Mouse (Mus musculus): ENCODE results near the gene Phactr2. TPM values are rescaled to one million over a fixed set of nuclear protein-coding genes. Genes with fewer than 3 reads are reported as not detected.
"Not testable (repeated sequence)": the region's sequence is repeated elsewhere in the genome, so short reads cannot be mapped to it uniquely, and the experiment has no call there.

The Phactr2 gene
- total and polyA plus RNA-seq, 3 experiments, result 0.08 to 0.49 (median 0.31) TPM

- H3K9ac ChIP-seq (ENCODE audit: insufficient read depth, low read depth), result no peak overlapping the region
- no peaks in the 10 kb centered on the region for H3K79me2 ChIP-seq (replicated peaks; ENCODE audit: control insufficient read depth, extremely low read depth, insufficient read depth, poor library complexity, severe bottlenecking)
- H3K9me3 ChIP-seq (replicated peaks; ENCODE audit: low read length), result peaks cover 4% of the 10 kb centered on the region
- dilution Hi-C loops (cut with MboI; ENCODE audit: extremely low pct_ligation_motif_present, extremely low pct_unique_long_range_greater_than_20kb, low sequenced_read_pairs) (no loop called here), in situ Hi-C loops (cut with MboI; ENCODE audit: low pct_ligation_motif_present, low pct_unique_long_range_greater_than_20kb, low sequenced_read_pairs) (no loop called here)
- H3K27me3 ChIP-seq (replicated peaks), result no peaks in the 10 kb centered on the region
- DNase-seq (ENCODE audit: extremely low read depth), result no peak
- H3K36me3 ChIP-seq (replicated peaks in 1 of 2; ENCODE audit: control insufficient read depth in 1 of 2, insufficient read depth in 1 of 2, low read length in 1 of 2), result no peaks in the 10 kb centered on the region
- H3K4me3 ChIP-seq (replicated peaks in 1 of 3; ENCODE audit: low read depth in 2 of 3, low read length in 2 of 3, poor library complexity in 1 of 3), result no peak overlapping the region
- no peaks in the 10 kb centered on the region for H3K4me1 ChIP-seq (ENCODE audit: control insufficient read depth in 1 of 2, insufficient read depth in 2 of 2)
- H3K4me2 ChIP-seq (ENCODE audit: insufficient read depth, low read depth, poor library complexity, severe bottlenecking), result no peak overlapping the region
- no peak overlapping the region for H3K27ac ChIP-seq (ENCODE audit: insufficient read depth, low read depth)
- no peak for TF ChIP-seq PAX5 (IDR thresholded peaks at IDR 0.05; ENCODE audit: low read length)
- TF ChIP-seq MYC (IDR thresholded peaks at IDR 0.05; ENCODE audit: low read depth, low read length), result no peak
- no peak for TF ChIP-seq MAFK (IDR thresholded peaks at IDR 0.05; ENCODE audit: insufficient replicate concordance, low read length)
- no peak for TF ChIP-seq BHLHE40 (IDR thresholded peaks at IDR 0.05; ENCODE audit: low read depth, low read length)
- no peak for TF ChIP-seq USF1 (IDR thresholded peaks at IDR 0.05; ENCODE audit: low read depth, low read length)
- no peak for TF ChIP-seq ELF1 (IDR thresholded peaks at IDR 0.05; ENCODE audit: low read depth, low read length)
- no peak for TF ChIP-seq ETS1 (conservative IDR thresholded peaks at IDR 0.05; ENCODE audit: low read depth, low read length)
- no peak for TF ChIP-seq NRF1 (IDR thresholded peaks at IDR 0.05; ENCODE audit: low read depth, low read length)
- no peak for TF ChIP-seq GABPA (IDR thresholded peaks at IDR 0.05; ENCODE audit: insufficient replicate concordance, low read depth, low read length)
Measured at GRCm38 (mm10) chr10:13199234-13199633, 275.0 kb downstream of the Phactr2 start.

GRCm38 (mm10) chr10:13196872-13197507, 277.2 kb downstream of the Phactr2 start:
- peaks cover 4% of the 10 kb centered on the region for H3K9me3 ChIP-seq (replicated peaks; ENCODE audit: low read length)
- H3K79me2 ChIP-seq (replicated peaks; ENCODE audit: control insufficient read depth, extremely low read depth, insufficient read depth, poor library complexity, severe bottlenecking), result peaks cover 5% of the 10 kb centered on the region
- dilution Hi-C loops (cut with MboI; ENCODE audit: extremely low pct_ligation_motif_present, extremely low pct_unique_long_range_greater_than_20kb, low sequenced_read_pairs), result no loop called here
- no peak for DNase-seq (ENCODE audit: extremely low read depth)
- H3K27me3 ChIP-seq (replicated peaks), result no peaks in the 10 kb centered on the region
- no peaks in the 10 kb centered on the region for H3K36me3 ChIP-seq (replicated peaks in 1 of 2; ENCODE audit: control insufficient read depth in 1 of 2, insufficient read depth in 1 of 2, low read length in 1 of 2)
- TF ChIP-seq JUN (IDR thresholded peaks at IDR 0.05; ENCODE audit: insufficient read depth, low read depth, low read length), result no peak
- TF ChIP-seq MAFK (IDR thresholded peaks at IDR 0.05; ENCODE audit: insufficient replicate concordance, low read length), result no peak
- TF ChIP-seq TCF12 (IDR thresholded peaks at IDR 0.05; ENCODE audit: low read depth, low read length), result no peak
- no peak for TF ChIP-seq HCFC1 (IDR thresholded peaks at IDR 0.05; ENCODE audit: low read depth, low read length)
- no peak for TF ChIP-seq USF2 (conservative IDR thresholded peaks at IDR 0.05; ENCODE audit: low read depth, low read length)
- no peak for TF ChIP-seq E2F4 (IDR thresholded peaks at IDR 0.05; ENCODE audit: insufficient replicate concordance, low read depth, low read length)
- no peak for TF ChIP-seq MAZ (IDR thresholded peaks at IDR 0.05; ENCODE audit: low read depth, low read length)
- TF ChIP-seq USF1 (IDR thresholded peaks at IDR 0.05; ENCODE audit: low read depth, low read length), result no peak
- no peak for TF ChIP-seq ETS1 (conservative IDR thresholded peaks at IDR 0.05; ENCODE audit: low read depth, low read length)
- no peak for TF ChIP-seq ELF1 (IDR thresholded peaks at IDR 0.05; ENCODE audit: low read depth, low read length)
- TF ChIP-seq PAX5 (IDR thresholded peaks at IDR 0.05; ENCODE audit: low read length), result no peak
- TF ChIP-seq POLR2AphosphoS2 (IDR thresholded peaks at IDR 0.05; ENCODE audit: low read depth, low read length), result no peak
- no peak for TF ChIP-seq POLR2A (IDR thresholded peaks at IDR 0.05; ENCODE audit: low read depth, low read length)
- TF ChIP-seq CHD1 (IDR thresholded peaks at IDR 0.05; ENCODE audit: low read depth, low read length), result no peak
- no peak for TF ChIP-seq TBP (conservative IDR thresholded peaks at IDR 0.05; ENCODE audit: low read depth, low read length)
- TF ChIP-seq NRF1 (IDR thresholded peaks at IDR 0.05; ENCODE audit: low read depth, low read length), result no peak
- no peak for TF ChIP-seq ZC3H11A (IDR thresholded peaks at IDR 0.05; ENCODE audit: low read depth, low read length)
- no peak overlapping the region for H3K9ac ChIP-seq (ENCODE audit: insufficient read depth, low read depth)
- in situ Hi-C loops (cut with MboI; ENCODE audit: low pct_ligation_motif_present, low pct_unique_long_range_greater_than_20kb, low sequenced_read_pairs), result no loop called here
- no peak overlapping the region for H3K4me3 ChIP-seq (replicated peaks in 1 of 3; ENCODE audit: low read depth in 2 of 3, low read length in 2 of 3, poor library complexity in 1 of 3)
- no peak overlapping the region for H3K4me2 ChIP-seq (ENCODE audit: insufficient read depth, low read depth, poor library complexity, severe bottlenecking)
- H3K4me1 ChIP-seq (ENCODE audit: control insufficient read depth in 1 of 2, insufficient read depth in 2 of 2), result peaks cover 0 to 6% of the 10 kb centered on the region in 2 experiments; a peak in 2 of 4 replicates
- no peak overlapping the region for H3K27ac ChIP-seq (ENCODE audit: insufficient read depth, low read depth)

DNA sequence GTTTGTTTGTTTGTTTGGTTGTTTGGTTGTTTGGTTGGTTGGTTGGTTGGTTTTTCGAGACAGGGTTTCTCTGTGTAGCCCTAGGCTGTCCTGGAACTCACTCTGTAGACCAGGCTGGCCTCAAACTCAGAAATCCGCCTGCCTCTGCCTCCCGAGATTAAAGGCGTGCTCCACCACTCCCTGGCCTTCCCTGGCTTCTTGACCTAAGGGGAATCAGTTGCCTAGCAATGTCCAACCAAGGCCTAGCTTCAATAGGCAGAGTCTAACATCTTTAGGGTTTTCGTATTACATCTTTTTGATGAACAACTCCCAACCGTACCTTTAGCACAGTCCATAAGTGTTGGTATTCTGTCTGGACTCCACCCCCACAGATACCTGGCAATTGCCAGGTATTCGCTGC, 280.7 kb downstream of the Phactr2 start:
- H3K79me2 ChIP-seq (replicated peaks; ENCODE audit: control insufficient read depth, extremely low read depth, insufficient read depth, poor library complexity, severe bottlenecking); H3K4me2 ChIP-seq (ENCODE audit: insufficient read depth, low read depth, poor library complexity, severe bottlenecking); DNase-seq (ENCODE audit: extremely low read depth); in situ Hi-C loops (cut with MboI; ENCODE audit: low pct_ligation_motif_present, low pct_unique_long_range_greater_than_20kb, low sequenced_read_pairs); H3K27ac ChIP-seq (ENCODE audit: insufficient read depth, low read depth); dilution Hi-C loops (cut with MboI; ENCODE audit: extremely low pct_ligation_motif_present, extremely low pct_unique_long_range_greater_than_20kb, low sequenced_read_pairs); H3K27me3 ChIP-seq (replicated peaks); H3K9me3 ChIP-seq (replicated peaks; ENCODE audit: low read length); H3K9ac ChIP-seq (ENCODE audit: insufficient read depth, low read depth): not testable (repeated sequence)
- H3K4me1 ChIP-seq (ENCODE audit: control insufficient read depth in 1 of 2, insufficient read depth in 2 of 2), result peaks cover 3 to 18% of the 10 kb centered on the region in 2 experiments; a peak in 2 of 4 replicates
- H3K4me3 ChIP-seq (replicated peaks in 1 of 3; ENCODE audit: low read depth in 2 of 3, low read length in 2 of 3, poor library complexity in 1 of 3), result peak overlapping the region in 1 of 3 experiments; percentile 43
- peaks cover 19 to 22% of the 10 kb centered on the region in 2 experiments for H3K36me3 ChIP-seq (replicated peaks in 1 of 2; ENCODE audit: control insufficient read depth in 1 of 2, insufficient read depth in 1 of 2, low read length in 1 of 2)
